Mouse (Mus musculus) intestine, postnatal 0 days (tissue): ENCODE measurements around the gene Samd5. TPM values are rescaled to one million over a fixed set of nuclear protein-coding genes. Genes with fewer than 3 reads are reported as not detected.

Source experiments
- ATAC-seq: fragments of 200-750 bp; cut with Nextera tagmentation; 2 replicates; pipeline ENCODE4 v1.8.0; 2017; ENCODE audit warnings: mild to moderate bottlenecking, moderate TSS enrichment, moderate library complexity
- H3K27ac ChIP-seq: fragments of 300-500 bp; sonication (generic); 2 replicates; pipeline ENCODE4 v1.5.1; 2014; ENCODE audit warnings: mild to moderate bottlenecking, low read depth, low read length, moderate library complexity
- H3K27me3 ChIP-seq: fragments of 300-500 bp; sonication (generic); replicated peaks from 2 replicates; pipeline ENCODE4 v1.6.1; 2014; ENCODE audit warnings: low read length, mixed read lengths; ENCODE audit not compliant: control insufficient read depth, insufficient read depth
- H3K36me3 ChIP-seq: fragments of 300-500 bp; sonication (generic); 2 replicates; pipeline ENCODE4 v1.6.1; 2014; ENCODE audit warnings: mild to moderate bottlenecking, moderate library complexity; ENCODE audit not compliant: control insufficient read depth, insufficient read depth
- H3K4me1 ChIP-seq: fragments of 300-500 bp; sonication (generic); replicated peaks from 2 replicates; pipeline ENCODE4 v1.6.1; 2014; ENCODE audit warnings: antibody characterized with exemption, low read length, mixed read lengths; ENCODE audit not compliant: control insufficient read depth, insufficient read depth
- H3K4me2 ChIP-seq: fragments of 300-500 bp; sonication (generic); replicated peaks from 2 replicates; pipeline ENCODE4 v1.6.1; 2014; ENCODE audit warnings: low read depth, mild to moderate bottlenecking, moderate library complexity
- H3K4me3 ChIP-seq: fragments of 300-500 bp; sonication (generic); 2 replicates; pipeline ENCODE4 v1.5.1; 2014; ENCODE audit warnings: low read depth, low read length
- H3K9ac ChIP-seq: fragments of 300-500 bp; sonication (generic); 2 replicates; pipeline ENCODE4 v1.6.1; 2014; ENCODE audit warnings: mild to moderate bottlenecking, low read depth, low read length
- H3K9me3 ChIP-seq: fragments of 300-500 bp; sonication (generic); 2 replicates; pipeline ENCODE4 v1.6.1; 2016; ENCODE audit warnings: mixed run types; ENCODE audit not compliant: control insufficient read depth
- CTCF ChIP-seq: sonication (generic); IDR thresholded peaks from 2 replicates; pipeline ENCODE4 v1.5.1; 2016; ENCODE audit warnings: low read depth, mild to moderate bottlenecking, control low read depth, antibody characterized with exemption, moderate library complexity
- WGBS: fragments of 180-500 bp; shearing (Covaris S2); extraction: QIAGEN DNeasy Blood & Tissue Kit; methylation state at CpG from one replicate; pipeline ENCODE4 v1.1.7; 2014; 5-methylcytosine and 5-hydroxymethylcytosine counted together
- polyA plus RNA-seq: library from polyadenylated mRNA; unstranded; fragments of >200 nt; fragmentation: Nextera tagmentation; extraction: Ambion mirVana; gene quantifications from 2 replicates; pipeline ENCODE4 v1.2.1, GENCODE M21; 2015

Gene Samd5
- polyA plus RNA-seq, 1 experiment from 2014 or later: 2.2 TPM

DNA sequence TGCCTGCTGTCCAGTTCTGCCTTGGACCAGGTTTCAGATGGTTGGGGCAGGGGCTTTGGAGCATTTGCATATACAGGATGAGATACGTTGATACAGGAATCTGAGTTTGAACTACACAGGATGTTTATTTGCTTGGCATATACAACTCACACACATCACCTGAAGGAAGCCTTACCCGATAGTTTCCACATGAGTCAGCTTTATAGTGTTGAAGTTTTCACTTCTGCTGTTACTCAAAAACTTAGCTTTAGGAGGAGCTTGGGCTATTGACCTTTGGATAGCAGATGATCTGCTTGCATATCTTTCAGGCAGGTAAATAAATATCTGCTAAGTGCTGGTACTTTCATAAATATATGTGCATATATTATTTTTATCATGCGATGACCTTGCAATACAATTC, 28.6 kb downstream of the Samd5 start:
- no peak for ATAC-seq

GRCm38 (mm10) chr10:9643531-9643930, 31.5 kb downstream of the Samd5 start:
- H3K27me3 ChIP-seq: no peaks in the 10 kb centered on the region

More for the DNA sequence above, 28.6 kb downstream of the Samd5 start:
- 60% methylated on average over 3 of the region's 3 CpGs for WGBS
- Histone ChIP-seq H3K9ac (no peak overlapping the region), H3K9me3 (no peaks in the 10 kb centered on the region), H3K4me1 (0 out of 2 replicates have a peak, but pooled peaks cover 2% of the 10 kb centered on the region), H3K27ac (no peak overlapping the region), H3K27me3 (no peaks in the 10 kb centered on the region), H3K4me2 (no peak overlapping the region), H3K4me3 (no peak overlapping the region), H3K36me3 (no peaks in the 10 kb centered on the region)
- TF ChIP-seq CTCF: no peak

GRCm38 (mm10) chr10:9642077-9642476, 32.9 kb downstream of the Samd5 start:
- 61% methylated on average over 4 of the region's 4 CpGs for WGBS
- H3K4me2 ChIP-seq: no peak overlapping the region
- H3K9me3 ChIP-seq: no peaks in the 10 kb centered on the region
- H3K4me3 ChIP-seq: no peak overlapping the region
- no peaks in the 10 kb centered on the region for H3K27me3 ChIP-seq
- H3K9ac ChIP-seq: no peak overlapping the region
- no peak overlapping the region for H3K27ac ChIP-seq
- no peak for TF ChIP-seq CTCF
- 0 out of 2 replicates have a peak, but pooled peaks cover 4% of the 10 kb centered on the region for H3K4me1 ChIP-seq
- H3K36me3 ChIP-seq: no peaks in the 10 kb centered on the region
- no peak for ATAC-seq

More at GRCm38 (mm10) chr10:9643531-9643930, 31.5 kb downstream of the Samd5 start:
- Histone ChIP-seq H3K9ac (no peak overlapping the region), H3K9me3 (no peaks in the 10 kb centered on the region), H3K4me3 (no peak overlapping the region), H3K4me1 (0 out of 2 replicates have a peak, but pooled peaks cover 4% of the 10 kb centered on the region), H3K4me2 (no peak overlapping the region), H3K27ac (no peak overlapping the region), H3K36me3 (no peaks in the 10 kb centered on the region)
- WGBS: 80% methylated on average over 6 of the region's 6 CpGs
- no peak for ATAC-seq
- TF ChIP-seq CTCF: no peak

- Histone ChIP-seq H3K27ac (no peak overlapping the region), H3K9ac (no peak overlapping the region), H3K27me3 (no peaks in the 10 kb centered on the region), H3K9me3 (no peaks in the 10 kb centered on the region), H3K4me2 (no peak overlapping the region), H3K36me3 (no peaks in the 10 kb centered on the region), H3K4me3 (no peak overlapping the region), H3K4me1 (0 out of 2 replicates have a peak, but pooled peaks cover 4% of the 10 kb centered on the region)
- 45% methylated on average over 2 of the region's 2 CpGs for WGBS
- no peak for TF ChIP-seq CTCF
- ATAC-seq: peak; percentile 71
These were observed 34.3 kb downstream of the Samd5 start for GRCm38 (mm10) chr10:9640678-9641077.

DNA sequence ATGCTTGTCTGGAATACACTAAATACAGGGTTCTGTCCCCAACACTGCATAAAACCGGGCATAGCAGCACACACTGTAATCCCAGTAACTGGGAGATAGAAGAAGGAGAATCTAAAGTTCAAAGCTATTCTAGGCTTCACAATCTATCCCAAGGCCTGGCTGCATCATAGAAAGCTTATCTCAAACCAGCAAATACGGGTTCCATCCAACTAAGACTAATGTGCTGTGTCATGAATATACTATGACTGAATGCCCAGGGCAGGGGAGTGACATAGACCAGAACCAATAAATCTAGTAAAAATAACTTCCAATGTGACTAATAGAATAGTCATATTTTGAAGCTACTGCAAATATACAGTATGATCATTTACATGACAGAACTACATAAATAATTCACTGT, 35.0 kb downstream of the Samd5 start:
- no peaks in the 10 kb centered on the region for H3K27me3 ChIP-seq
- H3K36me3 ChIP-seq: no peaks in the 10 kb centered on the region
- no peak overlapping the region for H3K9ac ChIP-seq
- no peaks in the 10 kb centered on the region for H3K9me3 ChIP-seq
- H3K27ac ChIP-seq: no peak overlapping the region
- H3K4me2 ChIP-seq: no peak overlapping the region
- ATAC-seq: peak; percentile 60; the same call in 1 of the 2 replicates
- 0 out of 2 replicates have a peak, but pooled peaks cover 4% of the 10 kb centered on the region for H3K4me1 ChIP-seq
- no peak overlapping the region for H3K4me3 ChIP-seq
- TF ChIP-seq CTCF: no peak
- WGBS: 57% methylated on average over 2 of the region's 2 CpGs

GRCm38 (mm10) chr10:9625356-9625755, 49.7 kb downstream of the Samd5 start:
- ATAC-seq: no peak
- no peak overlapping the region for H3K9ac ChIP-seq

More at GRCm38 (mm10) chr10:9625356-9625755, 49.7 kb downstream of the Samd5 start:
- WGBS: 57% methylated on average over 1 of the region's 1 CpGs
- no peaks in the 10 kb centered on the region for H3K36me3 ChIP-seq
- H3K27ac ChIP-seq: no peak overlapping the region
- no peaks in the 10 kb centered on the region for H3K9me3 ChIP-seq
- TF ChIP-seq CTCF: no peak
- no peaks in the 10 kb centered on the region for H3K27me3 ChIP-seq
- no peak overlapping the region for H3K4me2 ChIP-seq
- no peaks in the 10 kb centered on the region for H3K4me1 ChIP-seq
- H3K4me3 ChIP-seq: no peak overlapping the region
